In genomic region chr2:122681379-122682137, GRCm38 (mm10) we compare ENCODE assay signal across 12 mouse cellular contexts. TPM values are rescaled to one million over a fixed set of nuclear protein-coding genes. Genes with fewer than 3 reads are reported as not detected.
DNase-seq lines count a peak whose midpoint lies in the region; ATAC-seq and TF ChIP-seq lines count a peak whose summit lies in the region.
"Had no signal": no experiment of that assay in that cellular context is flagged by ENCODE, and none has a peak within 500 bp of the region (broad histone marks: within the 10 kb centered on the region; RNA-seq: fewer than 3 reads in every experiment).

No protein-coding gene starts in this region.

- ATAC-seq in kidney, postnatal 0 days (replicated peaks; ENCODE audit: low FRiP score, low read depth) = no peak
- ATAC-seq in embryonic facial prominence, embryonic 15.5 days (ENCODE audit: insufficient number of reproducible peaks, low FRiP score, low TSS enrichment, low read depth) = peak; percentile 73; the same call in 1 of the 2 replicates
- 0 out of 2 replicates have a peak, but pooled peaks have one; percentile 29 for ATAC-seq in megakaryocyte progenitor cell, adult 5-6 weeks (replicated peaks; ENCODE audit: poor library complexity)

- no peak overlapping the region for H3K27ac ChIP-seq in kidney, postnatal 0 days
- no peak overlapping the region for H3K27ac ChIP-seq in kidney, adult 2 months (ENCODE audit: insufficient read depth, low read depth, low read length)
- no peak overlapping the region for H3K27ac ChIP-seq in embryonic facial prominence, embryonic 15.5 days (replicated peaks)
- H3K27ac ChIP-seq: liver, embryonic 14.5 days had no signal

- H3K4me3 ChIP-seq in kidney, postnatal 0 days (replicated peaks; ENCODE audit: low read depth, low read length) = no peak overlapping the region
- no peak overlapping the region for H3K4me3 ChIP-seq in kidney, adult 2 months (ENCODE audit: insufficient read depth, low read depth, low read length)
- no peak overlapping the region for H3K4me3 ChIP-seq in embryonic facial prominence, embryonic 15.5 days (replicated peaks)

- H3K4me1 ChIP-seq in kidney, postnatal 0 days (replicated peaks; ENCODE audit: insufficient read depth, low read length) = no peaks in the 10 kb centered on the region
- H3K4me1 ChIP-seq in kidney, adult 2 months (ENCODE audit: control insufficient read depth, insufficient read depth, low read length) = no peaks in the 10 kb centered on the region
- no peaks in the 10 kb centered on the region for H3K4me1 ChIP-seq in embryonic facial prominence, embryonic 15.5 days

- peaks cover 11% of the 10 kb centered on the region for H3K9me3 ChIP-seq in kidney, postnatal 0 days (replicated peaks; ENCODE audit: low read length)
- peaks cover 11% of the 10 kb centered on the region for H3K9me3 ChIP-seq in embryonic facial prominence, embryonic 15.5 days (replicated peaks)

- no peaks in the 10 kb centered on the region for H3K27me3 ChIP-seq in kidney, postnatal 0 days (ENCODE audit: insufficient read depth, low read length)
- 0 out of 2 replicates have a peak, but pooled peaks cover 1% of the 10 kb centered on the region for H3K27me3 ChIP-seq in kidney, adult 2 months (replicated peaks; ENCODE audit: control insufficient read depth, insufficient read depth, low read length)
- H3K27me3 ChIP-seq in embryonic facial prominence, embryonic 15.5 days = no peaks in the 10 kb centered on the region

- H3K4me2 ChIP-seq in kidney, postnatal 0 days (ENCODE audit: low read length) = no peak overlapping the region
- H3K4me2 ChIP-seq in embryonic facial prominence, embryonic 15.5 days (replicated peaks) = no peak overlapping the region

- TF ChIP-seq POLR2A in kidney, adult 2 months (IDR thresholded peaks at IDR 0.05; ENCODE audit: low read depth, low read length) = no peak

- peaks cover 4% of the 10 kb centered on the region; the same call in 1 of the 2 replicates for H3K36me3 ChIP-seq in kidney, postnatal 0 days (ENCODE audit: insufficient read depth, low read length)
- H3K36me3 ChIP-seq in kidney, adult 2 months (ENCODE audit: control insufficient read depth, insufficient read depth, low read length) = peaks cover 4% of the 10 kb centered on the region; the same call in 1 of the 2 replicates
- H3K36me3 ChIP-seq in embryonic facial prominence, embryonic 15.5 days = peaks cover under 1% of the 10 kb centered on the region; the same call in 1 of the 2 replicates

- TF ChIP-seq CTCF in kidney, postnatal 0 days (IDR thresholded peaks at IDR 0.05; ENCODE audit: low read depth) = no peak
- no peak for TF ChIP-seq CTCF in kidney, adult 2 months (conservative IDR thresholded peaks at IDR 0.05; ENCODE audit: insufficient read depth, insufficient read length, low read depth, low read length)

- 89% methylated on average over 5 of the region's 5 CpGs for WGBS in kidney, postnatal 0 days
- 89% methylated on average over 5 of the region's 5 CpGs for WGBS in kidney, adult 2 months
- 83% methylated on average over 5 of the region's 5 CpGs for WGBS in embryonic facial prominence, embryonic 15.5 days

- no peak overlapping the region for H3K9ac ChIP-seq in kidney, postnatal 0 days (ENCODE audit: low read depth, low read length)
- no peak overlapping the region for H3K9ac ChIP-seq in embryonic facial prominence, embryonic 15.5 days
- H3K9ac ChIP-seq: liver, embryonic 14.5 days had no signal

- DNase-seq in kidney, postnatal 0 days (ENCODE audit: low spot score) = peak; percentile 16
- DNase-seq in kidney, adult 2 months = no peak
- peak; percentile 48 for DNase-seq in NIH3T3 (ENCODE audit: low read depth)
- DNase-seq in adrenal gland, postnatal 14 days = no peak
- DNase-seq in cerebellum, adult 9-11 months = no peak
- DNase-seq: cerebellum, adult 11-12 months; gastrocnemius, postnatal 14 days; kidney, postnatal 25 days; thymus, postnatal 4 days had no signal

RNA-seq across cellular contexts. Expression of gene Slc30a4, which starts 20.9 kb away (rescaled TPM):
- polyA plus RNA-seq in kidney, postnatal 0 days (2015; fragmentation: Nextera tagmentation; extraction: Ambion mirVana) = 6.9 and 7.9 TPM in 2 replicates
- 5.7 and 6.2 TPM in 2 replicates for polyA plus RNA-seq in kidney, adult 2 months (2012; rRNA removed)
- 9.7 and 10.2 TPM in 2 replicates for polyA plus RNA-seq in embryonic facial prominence, embryonic 15.5 days (2015; fragmentation: Nextera tagmentation; extraction: Ambion mirVana)
- 1.8 and 2.1 TPM in 2 replicates for total RNA-seq in megakaryocyte progenitor cell, adult 5-6 weeks (2015)
- total RNA-seq in megakaryocyte progenitor cell, adult 5-6 weeks (2017) = 2.5 and 2.7 TPM in 2 replicates
- total RNA-seq in adrenal gland, postnatal 14 days (2021) = 25.2 and 25.5 TPM in 2 replicates

RNA-seq across cellular contexts. Expression of gene AA467197, which starts 44.8 kb away (rescaled TPM):
- polyA plus RNA-seq in kidney, postnatal 0 days (2015; fragmentation: Nextera tagmentation; extraction: Ambion mirVana) = 0.26 and 0.34 TPM in 2 replicates
- polyA plus RNA-seq in kidney, adult 2 months (2012; rRNA removed) = 0.19 and 0.24 TPM in 2 replicates
- polyA plus RNA-seq in embryonic facial prominence, embryonic 15.5 days (2015; fragmentation: Nextera tagmentation; extraction: Ambion mirVana) = 0.37 and 0.53 TPM in 2 replicates
- 4.2 and 5.9 TPM in 2 replicates for total RNA-seq in megakaryocyte progenitor cell, adult 5-6 weeks (2015)
- 5.4 and 7.4 TPM in 2 replicates for total RNA-seq in megakaryocyte progenitor cell, adult 5-6 weeks (2017)
- 0.48 and 0.83 TPM in 2 replicates for total RNA-seq in adrenal gland, postnatal 14 days (2021)
- total RNA-seq: gastrocnemius, postnatal 14 days had no signal

RNA-seq across cellular contexts. Expression of gene Bloc1s6, which starts 56.7 kb away (rescaled TPM):
- 43.6 and 50.0 TPM in 2 replicates for polyA plus RNA-seq in kidney, postnatal 0 days (2015; fragmentation: Nextera tagmentation; extraction: Ambion mirVana)
- polyA plus RNA-seq in kidney, adult 2 months (2012; rRNA removed) = 28.4 and 29.2 TPM in 2 replicates
- 46.5 and 47.5 TPM in 2 replicates for polyA plus RNA-seq in embryonic facial prominence, embryonic 15.5 days (2015; fragmentation: Nextera tagmentation; extraction: Ambion mirVana)
- 15.5 and 18.9 TPM in 2 replicates for total RNA-seq in megakaryocyte progenitor cell, adult 5-6 weeks (2015)
- total RNA-seq in megakaryocyte progenitor cell, adult 5-6 weeks (2017) = 18.8 and 28.1 TPM in 2 replicates
- 21.7 and 24.8 TPM in 2 replicates for total RNA-seq in adrenal gland, postnatal 14 days (2021)

Comparison
In these comparisons a context has a peak if more than half of its experiments do, and no peak if none do; other contexts are left out.
1. DNase-seq: peak in kidney, postnatal 0 days (single experiment) and NIH3T3 (single experiment); none in kidney, adult 2 months (single experiment), adrenal gland, postnatal 14 days (single experiment) and cerebellum, adult 9-11 months (single experiment).